Mouse (Mus musculus) stomach, postnatal 0 days (tissue): ENCODE data around the gene Gbp6.

Experiments used
- CTCF ChIP-seq: IDR thresholded peaks from 2 replicates; pipeline ENCODE4 v1.5.1; 2016; ENCODE audit warnings: antibody characterized with exemption, low read depth, mild to moderate bottlenecking, moderate library complexity
- EP300 ChIP-seq: optimal IDR thresholded peaks from 2 replicates; pipeline ENCODE3; 2016; ENCODE audit warnings: antibody characterized with exemption

DNA sequence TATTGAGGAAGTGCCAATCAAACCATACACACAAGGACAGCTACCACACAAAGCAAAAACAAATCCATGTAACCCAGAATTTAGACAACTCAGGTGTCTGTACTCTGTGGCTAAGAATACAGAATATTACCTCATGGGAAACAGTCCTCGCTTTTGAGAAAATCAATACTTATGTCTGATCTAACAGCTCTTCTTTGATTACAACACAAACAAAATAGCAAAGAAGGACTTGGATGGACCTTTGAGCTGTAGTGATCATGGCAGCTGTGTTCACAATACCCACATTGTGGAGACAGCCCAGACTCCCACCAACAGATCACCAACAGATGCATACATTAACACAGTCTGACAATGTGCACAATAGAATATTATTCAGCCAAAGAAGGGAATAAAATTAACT is 1.0 kb downstream of the Gbp6 start:
- no peak for TF ChIP-seq CTCF
- TF ChIP-seq EP300: no peak
